Mouse (Mus musculus) urinary bladder, adult 2 months (tissue): Measurements from ENCODE around the gene Ttc5. TPM values are rescaled to one million over a fixed set of nuclear protein-coding genes. Genes with fewer than 3 reads are reported as not detected.
"Not testable (repeated sequence)": the region's sequence is repeated elsewhere in the genome, so short reads cannot be mapped to it uniquely, and the experiment has no call there.

Experiments used
- DNase-seq: peaks from one replicate; pipeline ENCODE4 v3.0.0; 2022; ENCODE audit warnings: low spot score
- polyA plus RNA-seq: library from polyadenylated mRNA; depleted of rRNA; stranded (reverse); fragments of >200 nt; gene quantifications from 2 replicates; pipeline ENCODE4 v1.2.3, GENCODE M21; 2012; rRNA removed

Ttc5 gene
- polyA plus RNA-seq, 1 experiment: 58.6 TPM

- DNase-seq: no peak
Measured at GRCm38 (mm10) chr14:50771342-50771741, 14.0 kb downstream of the Ttc5 start.

- no peak for DNase-seq
Measured at GRCm38 (mm10) chr14:50765736-50766135, 19.6 kb downstream of the Ttc5 start.

- DNase-seq: no peak
Measured at GRCm38 (mm10) chr14:50758416-50759085, 26.8 kb downstream of the Ttc5 start.

DNA sequence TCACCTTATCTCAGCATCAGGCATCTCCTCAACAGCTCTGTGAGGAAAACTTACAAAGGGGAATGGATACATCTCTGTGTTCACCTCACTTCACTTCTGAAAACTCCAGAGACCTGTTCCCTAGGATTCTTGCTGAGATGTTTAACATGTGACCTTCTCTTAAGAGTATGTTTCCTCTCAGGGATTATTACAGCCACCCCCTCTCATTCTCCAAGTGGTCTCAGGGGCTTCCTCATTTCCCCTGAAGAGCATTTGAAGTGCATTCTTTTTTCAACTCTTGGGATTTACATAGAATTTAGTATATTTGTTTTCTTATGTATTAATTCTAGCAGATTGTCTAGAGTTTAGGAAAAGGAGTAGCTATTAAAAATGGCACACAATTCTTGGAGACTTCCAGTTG is 40.3 kb downstream of the Ttc5 start, which contains the start of gene Olfr749:
TSS of gene Olfr749 (minus strand) at position 101 of the 400 bp plus-strand sequence.
- no peak for DNase-seq

- DNase-seq: no peak
Measured at GRCm38 (mm10) chr14:50741584-50741983, 43.7 kb downstream of the Ttc5 start.

DNA sequence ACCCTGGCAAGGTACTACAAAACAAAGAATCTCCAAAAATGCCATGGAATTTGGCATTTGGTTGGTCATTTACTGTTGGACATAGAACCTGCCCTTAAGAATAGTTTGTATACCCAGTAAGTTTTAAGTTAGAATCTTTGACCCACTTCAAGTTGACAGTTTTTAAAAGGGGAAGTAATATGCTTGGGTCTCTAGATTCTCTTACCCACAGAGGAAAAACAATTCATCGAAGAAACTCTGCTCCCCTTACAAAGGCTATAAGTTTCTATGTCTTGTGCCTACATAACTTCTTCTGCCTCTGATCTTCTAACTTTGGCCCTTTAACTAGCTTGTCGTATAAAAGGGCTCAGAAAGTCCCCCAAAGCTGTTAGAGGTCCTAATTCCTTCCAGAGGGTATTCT is 45.0 kb downstream of the Ttc5 start:
- DNase-seq: no peak

DNA sequence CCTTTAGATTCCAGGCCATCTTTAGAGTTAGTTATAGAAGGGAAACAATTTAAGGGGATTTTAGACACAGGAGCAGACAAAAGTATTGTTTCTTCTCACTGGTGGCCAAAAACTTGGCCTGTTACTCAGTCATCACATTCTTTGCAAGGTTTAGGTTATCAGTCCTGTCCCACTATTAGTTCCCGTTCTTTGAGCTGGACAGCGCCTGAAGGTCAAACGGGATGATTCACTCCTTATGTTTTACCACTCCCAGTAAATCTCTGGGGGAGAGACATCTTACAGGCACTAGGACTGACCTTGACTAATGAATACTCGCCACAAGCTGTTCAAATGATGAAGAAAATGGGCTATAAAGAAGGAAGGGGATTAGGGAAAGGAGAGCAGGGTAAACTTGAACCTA is 62.9 kb downstream of the Ttc5 start:
- DNase-seq: not testable (repeated sequence)

DNA sequence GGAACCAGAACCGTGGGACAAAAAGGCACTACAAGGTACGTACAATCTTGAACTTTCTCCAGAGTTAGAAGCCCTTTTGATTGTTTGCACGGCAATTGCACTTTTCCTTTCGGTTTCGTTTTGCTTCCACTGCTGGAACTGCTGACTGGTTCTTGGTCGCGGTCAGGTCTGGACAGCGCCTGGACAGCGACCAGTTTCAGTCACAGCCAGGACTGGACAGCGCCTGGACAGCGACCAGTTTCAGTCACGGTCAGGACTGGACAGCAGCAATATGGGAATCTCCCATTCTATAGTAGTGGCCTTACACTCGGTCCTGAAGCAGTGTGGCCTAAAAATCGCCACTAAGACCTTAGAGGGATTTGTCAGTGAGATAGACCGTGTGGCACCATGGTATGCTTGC is 65.4 kb downstream of the Ttc5 start:
- DNase-seq: not testable (repeated sequence)

Other genes with a start within 250 kb of the Ttc5 start
- not detected in 2 replicates for gene Olfr744, start 170.6 kb downstream of the Ttc5 start, polyA plus RNA-seq
- gene Olfr745, start 146.1 kb downstream of the Ttc5 start, polyA plus RNA-seq: not detected in 2 replicates
- gene Olfr746, start 138.4 kb downstream of the Ttc5 start, polyA plus RNA-seq: not detected in 2 replicates
- gene Olfr747, start 92.3 kb downstream of the Ttc5 start, polyA plus RNA-seq: not detected in 2 replicates
- gene Olfr748, start 78.1 kb downstream of the Ttc5 start, polyA plus RNA-seq: not detected in 2 replicates
- gene Olfr749, start 40.4 kb downstream of the Ttc5 start, polyA plus RNA-seq: not detected in 2 replicates
- gene Ccnb1ip1, start 22.2 kb upstream of the Ttc5 start, polyA plus RNA-seq: not detected in 2 replicates
- gene Parp2, start 22.3 kb upstream of the Ttc5 start, polyA plus RNA-seq: 55.8 and 64.0 TPM in 2 replicates
- 25.3 and 29.5 TPM in 2 replicates for gene Tep1, start 85.0 kb upstream of the Ttc5 start, polyA plus RNA-seq
- 1.7 and 2.5 TPM in 2 replicates for gene Klhl33, start 112.0 kb upstream of the Ttc5 start, polyA plus RNA-seq
- 75.6 and 84.0 TPM in 2 replicates for gene Osgep, start 139.4 kb upstream of the Ttc5 start, polyA plus RNA-seq
- 56.6 and 59.1 TPM in 2 replicates for gene Apex1, start 139.4 kb upstream of the Ttc5 start, polyA plus RNA-seq
- gene Pip4p1, start 145.3 kb upstream of the Ttc5 start, polyA plus RNA-seq: 79.4 and 104 TPM in 2 replicates
- gene Pnp, start 145.6 kb upstream of the Ttc5 start, polyA plus RNA-seq: 49.9 and 64.9 TPM in 2 replicates
- 45.7 and 54.1 TPM in 2 replicates for gene Gm49342, start 159.0 kb upstream of the Ttc5 start, polyA plus RNA-seq
- gene Pnp2, start 170.5 kb upstream of the Ttc5 start, polyA plus RNA-seq: 2.6 and 3.7 TPM in 2 replicates
- gene Rnase10, start 222.2 kb upstream of the Ttc5 start, polyA plus RNA-seq: 0.28 and 0.41 TPM in 2 replicates